14 mouse cellular contexts compared by ENCODE assay signal in genomic region chr10:84598172-84598571, GRCm38 (mm10). TPM values are rescaled to one million over a fixed set of nuclear protein-coding genes. Genes with fewer than 3 reads are reported as not detected.
DNase-seq lines count a peak whose midpoint lies in the region; ATAC-seq and TF ChIP-seq lines count a peak whose summit lies in the region.
"Had no signal": no experiment of that assay in that cellular context is flagged by ENCODE, and none has a peak within 500 bp of the region (broad histone marks: within the 10 kb centered on the region; RNA-seq: fewer than 3 reads in every experiment).

No protein-coding gene starts in this region.

- H3K36me3 ChIP-seq in heart, adult 2 months (ENCODE audit: control insufficient read depth, insufficient read depth, low read length): peaks cover 56% of the 10 kb centered on the region
- H3K36me3 ChIP-seq in kidney, adult 2 months (ENCODE audit: control insufficient read depth, insufficient read depth, low read length): peaks cover 5% of the 10 kb centered on the region; the same call in 1 of the 2 replicates
- no peaks in the 10 kb centered on the region for H3K36me3 ChIP-seq in kidney, embryonic 14.5 days (ENCODE audit: control insufficient read depth, insufficient read depth, low read length)
- H3K36me3 ChIP-seq: embryonic facial prominence, embryonic 13.5 days; midbrain, embryonic 15.5 days had no signal

- 14% methylated on average over 1 of the region's 1 CpGs for WGBS in heart, adult 2 months
- WGBS in kidney, adult 2 months: 24% methylated on average over 1 of the region's 1 CpGs
- WGBS in kidney, embryonic 14.5 days: 41% methylated on average over 1 of the region's 1 CpGs

- no peak for DNase-seq in heart, adult 2 months
- no peak for DNase-seq in heart, postnatal 14 days
- DNase-seq in kidney, adult 2 months: peak; percentile 8
- peak; percentile 35 for DNase-seq in 416B (ENCODE audit: low read depth)
- DNase-seq in ZHBTc4 (ENCODE audit: low read depth, low spot score): peak; percentile 38
- no peak for DNase-seq in adrenal gland, adult 18-20 months (ENCODE audit: low spot score in 2 of 2)
- DNase-seq: cerebellum, postnatal 25 days; kidney, adult 18-20 months; left cerebral cortex, postnatal 4 days; thymus, postnatal 4 days had no signal

- H3K4me2 ChIP-seq in kidney, embryonic 14.5 days (replicated peaks; ENCODE audit: low read depth, low read length): no peak overlapping the region
- H3K4me2 ChIP-seq: embryonic facial prominence, embryonic 13.5 days; hindbrain, embryonic 14.5 days; midbrain, embryonic 15.5 days had no signal

- peaks cover 8% of the 10 kb centered on the region for H3K4me1 ChIP-seq in heart, adult 2 months (ENCODE audit: control insufficient read depth, insufficient read depth, low read length)
- H3K4me1 ChIP-seq in kidney, adult 2 months (ENCODE audit: control insufficient read depth, insufficient read depth, low read length): peaks cover 5% of the 10 kb centered on the region
- H3K4me1 ChIP-seq in kidney, embryonic 14.5 days (ENCODE audit: control insufficient read depth, insufficient read depth, low read length): no peaks in the 10 kb centered on the region
- H3K4me1 ChIP-seq: embryonic facial prominence, embryonic 13.5 days; midbrain, embryonic 15.5 days had no signal

- H3K9ac ChIP-seq in heart, adult 2 months (ENCODE audit: low read depth, low read length): no peak overlapping the region
- H3K9ac ChIP-seq in kidney, embryonic 14.5 days (ENCODE audit: low read depth, low read length): no peak overlapping the region
- H3K9ac ChIP-seq: embryonic facial prominence, embryonic 13.5 days; hindbrain, embryonic 14.5 days; midbrain, embryonic 15.5 days had no signal

- no peak for TF ChIP-seq POLR2A in heart, adult 2 months (IDR thresholded peaks at IDR 0.05; ENCODE audit: insufficient read depth, low read depth, low read length)
- TF ChIP-seq POLR2A in kidney, adult 2 months (IDR thresholded peaks at IDR 0.05; ENCODE audit: low read depth, low read length): no peak

- H3K4me3 ChIP-seq in heart, adult 2 months: no peak overlapping the region
- no peak overlapping the region for H3K4me3 ChIP-seq in kidney, adult 2 months (ENCODE audit: insufficient read depth, low read depth, low read length)
- H3K4me3 ChIP-seq in kidney, embryonic 14.5 days (ENCODE audit: low read length): no peak overlapping the region
- H3K4me3 ChIP-seq: embryonic facial prominence, embryonic 13.5 days; midbrain, embryonic 15.5 days had no signal

- H3K27ac ChIP-seq in heart, adult 2 months: peak overlapping the region; percentile 84
- 0 out of 2 replicates have a peak overlapping the region, but pooled peaks have one; percentile 50 for H3K27ac ChIP-seq in kidney, adult 2 months (ENCODE audit: insufficient read depth, low read depth, low read length)
- no peak overlapping the region for H3K27ac ChIP-seq in kidney, embryonic 14.5 days (ENCODE audit: low read depth, low read length)
- H3K27ac ChIP-seq: embryonic facial prominence, embryonic 13.5 days; hindbrain, embryonic 14.5 days; midbrain, embryonic 15.5 days had no signal

- peak; percentile 44 for TF ChIP-seq CTCF in heart, adult 2 months (IDR thresholded peaks at IDR 0.05)
- 0 out of 2 replicates have a peak, but pooled peaks have one; percentile 9 for TF ChIP-seq CTCF in kidney, adult 2 months (conservative IDR thresholded peaks at IDR 0.05; ENCODE audit: insufficient read depth, insufficient read length, low read depth, low read length)

- H3K27me3 ChIP-seq in heart, adult 2 months (ENCODE audit: control insufficient read depth, insufficient read depth, low read length): no peaks in the 10 kb centered on the region
- no peaks in the 10 kb centered on the region for H3K27me3 ChIP-seq in kidney, adult 2 months (replicated peaks; ENCODE audit: control insufficient read depth, insufficient read depth, low read length)
- H3K27me3 ChIP-seq in kidney, embryonic 14.5 days (ENCODE audit: control insufficient read depth, insufficient read depth, low read length): no peaks in the 10 kb centered on the region
- H3K27me3 ChIP-seq: embryonic facial prominence, embryonic 13.5 days; midbrain, embryonic 15.5 days had no signal

- no peak for TF ChIP-seq EP300 in heart, adult 2 months (IDR thresholded peaks at IDR 0.05; ENCODE audit: insufficient read depth, low read depth, low read length)

- H3K9me3 ChIP-seq in kidney, embryonic 14.5 days (ENCODE audit: control insufficient read depth, low read length): no peaks in the 10 kb centered on the region
- H3K9me3 ChIP-seq: embryonic facial prominence, embryonic 13.5 days; midbrain, embryonic 15.5 days had no signal

- ATAC-seq in kidney, embryonic 14.5 days (ENCODE audit: low FRiP score, low TSS enrichment): no peak
- ATAC-seq: midbrain, embryonic 15.5 days had no signal

- intact Hi-C loops in heart, adult 2 months (cut with DNase I): loop anchor here (5.0 kb wide), 1 partner anchor 66 kb away; the partner anchor contains the start of gene Ckap4
- intact Hi-C loops in heart, postnatal 14 days (cut with DNase I): no loop called here

- H3K79me2 ChIP-seq in heart, adult 2 months (replicated peaks; ENCODE audit: control insufficient read depth, insufficient read depth, low read length): no peaks in the 10 kb centered on the region

RNA-seq across cellular contexts. Expression of gene Tcp11l2, which starts 21.7 kb away (rescaled TPM):
- 100 to 1,000 TPM; 118 to 157 TPM for total RNA-seq in heart, adult 2 months (2021)
- polyA plus RNA-seq in heart, adult 2 months (2012; rRNA removed): 129 and 204 TPM in 2 replicates
- 100 to 1,000 TPM in 1 of 2 experiments, 10 to 100 TPM in 1; 96.1 to 120 TPM for total RNA-seq in heart, postnatal 14 days (2021)
- polyA plus RNA-seq in kidney, adult 2 months (2012; rRNA removed): 24.0 and 32.3 TPM in 2 replicates
- 6.5 and 11.3 TPM in 2 replicates for polyA plus RNA-seq in kidney, embryonic 14.5 days (2014; fragmentation: Nextera tagmentation; extraction: Ambion mirVana)
- 10 to 100 TPM; 28.1 to 40.9 TPM for total RNA-seq in adrenal gland, adult 18-20 months (2021)

RNA-seq across cellular contexts. Expression of gene Polr3b, which starts 23.9 kb away (rescaled TPM):
- total RNA-seq in heart, adult 2 months (2021): 10 to 100 TPM in 1 of 2 experiments, 1 to 10 TPM in 1; 8.9 to 10.9 TPM
- polyA plus RNA-seq in heart, adult 2 months (2012; rRNA removed): 3.0 and 5.1 TPM in 2 replicates
- total RNA-seq in heart, postnatal 14 days (2021): 10 to 100 TPM; 11.7 to 12.1 TPM
- 3.7 and 5.1 TPM in 2 replicates for polyA plus RNA-seq in kidney, adult 2 months (2012; rRNA removed)
- 12.3 and 21.7 TPM in 2 replicates for polyA plus RNA-seq in kidney, embryonic 14.5 days (2014; fragmentation: Nextera tagmentation; extraction: Ambion mirVana)
- 10 to 100 TPM; 15.3 to 28.2 TPM for total RNA-seq in adrenal gland, adult 18-20 months (2021)

Comparison
In these comparisons a context has a peak if more than half of its experiments do, and no peak if none do; other contexts are left out.
1. DNase-seq: peak in kidney, adult 2 months (single experiment), 416B (single experiment) and ZHBTc4 (single experiment); none in heart, adult 2 months (0 of 2), heart, postnatal 14 days (0 of 2) and adrenal gland, adult 18-20 months (0 of 2).